Mouse (Mus musculus) testis, adult 2 months (tissue): Measurements from ENCODE around the gene Neurl1a.

Experiments used
- CTCF ChIP-seq: fragments of 200-500 bp; IDR thresholded peaks from 2 replicates; pipeline ENCODE4 v1.5.1; 2012; ENCODE audit warnings: low read depth, mild to moderate bottlenecking, inconsistent platforms, low read length, moderate library complexity; ENCODE audit not compliant: control insufficient read depth, insufficient read depth, insufficient replicate concordance
- POLR2A ChIP-seq: fragments of 200-500 bp; IDR thresholded peaks from 2 replicates; pipeline ENCODE4 v1.6.1; 2012; ENCODE audit warnings: low read depth, mild to moderate bottlenecking, inconsistent platforms, low read length, moderate library complexity; ENCODE audit not compliant: control insufficient read depth

DNA sequence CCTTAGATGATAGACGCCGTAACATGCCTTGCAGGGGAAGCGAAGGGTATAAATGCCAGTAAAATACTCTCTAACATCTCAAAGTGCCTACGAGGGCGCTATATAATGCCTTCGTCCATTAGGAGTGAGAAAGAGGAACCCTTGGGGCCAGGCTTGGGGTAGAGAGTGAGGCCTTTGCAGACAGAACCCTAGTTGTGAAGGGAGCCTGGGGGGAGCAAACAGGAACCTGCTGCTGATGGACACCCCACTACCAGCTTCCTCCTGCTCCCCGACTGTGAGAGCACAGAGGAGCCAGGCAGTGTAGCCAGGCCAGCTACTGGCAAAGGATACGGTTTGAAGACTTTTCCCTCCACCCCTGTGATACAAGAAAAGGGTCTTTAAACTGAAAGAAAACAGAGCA is 85.0 kb downstream of the Neurl1a start:
- TF ChIP-seq CTCF = no peak
- TF ChIP-seq POLR2A = no peak
